Mouse (Mus musculus): ENCODE measurements around the gene Anp32b.

DNA sequence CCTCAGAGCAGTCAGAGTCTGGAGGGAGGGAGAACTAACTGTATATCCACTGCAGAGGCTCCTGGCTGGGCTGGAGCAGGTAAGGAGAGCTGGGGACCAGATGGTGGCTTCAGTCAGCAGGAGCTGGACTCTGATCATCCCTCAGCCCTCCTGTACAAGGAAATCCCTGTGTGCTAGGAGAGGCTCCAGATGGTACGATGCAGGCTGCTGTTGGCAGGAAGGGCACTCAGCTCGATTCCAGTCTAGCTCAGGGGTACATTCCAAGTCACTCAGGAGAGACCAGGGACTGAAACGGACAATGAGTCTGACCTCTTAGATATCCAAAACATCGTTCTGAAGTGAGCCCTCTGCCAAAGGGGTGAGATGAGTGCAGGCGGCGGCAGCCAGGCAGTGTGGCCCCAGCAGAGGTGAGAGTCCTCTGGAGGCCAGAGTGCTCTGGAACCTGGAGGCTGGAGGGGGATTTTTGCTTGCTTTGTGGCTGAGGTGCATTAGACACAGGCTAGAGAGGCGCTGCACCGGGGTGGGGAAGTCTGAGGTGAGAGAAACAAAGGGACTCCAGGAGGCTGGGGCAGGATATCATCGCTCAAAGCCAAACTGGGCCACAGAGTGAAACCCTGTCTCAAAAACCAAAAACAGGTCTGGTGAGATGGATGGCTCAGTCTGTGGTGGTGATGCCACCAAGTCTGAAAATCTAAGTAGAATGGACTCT, 5.3 kb upstream of the Anp32b start:
- TF ChIP-seq POLR2A (IDR thresholded peaks at IDR 0.05; ENCODE audit: borderline replicate concordance, low read depth, low read length) = no peak
- TF ChIP-seq CTCF (IDR thresholded peaks at IDR 0.05; ENCODE audit: low read depth, low read length) = no peak

Data from bone marrow macrophage, adult 2 months (primary cell).